Mouse (Mus musculus): Measurements from ENCODE around the gene Flnc. TPM values are rescaled to one million over a fixed set of nuclear protein-coding genes. Genes with fewer than 3 reads are reported as not detected.

Flnc gene
- polyA plus RNA-seq, 1 experiment from 2014 or later: 2.5 TPM

GRCm38 (mm10) chr6:29506834-29507233 is 73.8 kb downstream of the Flnc start:
- Histone ChIP-seq H3K4me2 (replicated peaks; ENCODE audit: low read depth, low read length) (peak overlapping the region; percentile 62), H3K4me3 (ENCODE audit: low read depth, low read length) (peak overlapping the region; percentile 42; the same call in 1 of the 2 replicates), H3K36me3 (ENCODE audit: control insufficient read depth, insufficient read depth, low read length) (no peaks in the 10 kb centered on the region), H3K27me3 (ENCODE audit: control insufficient read depth, insufficient read depth, low read length) (peaks cover 24% of the 10 kb centered on the region), H3K27ac (ENCODE audit: low read depth, low read length) (no peak overlapping the region), H3K9me3 (ENCODE audit: control insufficient read depth, low read length) (no peaks in the 10 kb centered on the region), H3K9ac (ENCODE audit: low read depth, low read length) (no peak overlapping the region; the same call in 1 of the 2 replicates), H3K4me1 (replicated peaks; ENCODE audit: control insufficient read depth, insufficient read depth, low read length) (no peaks in the 10 kb centered on the region; the same call in 1 of the 2 replicates)
- 16% methylated on average over 8 of the region's 8 CpGs for WGBS
- no peak for ATAC-seq (ENCODE audit: low FRiP score)
- no peak for DNase-seq (ENCODE audit: low spot score)

GRCm38 (mm10) chr6:29507447-29508309 is 74.6 kb downstream of the Flnc start, which contains the start of gene Kcp:
Kcp (minus strand) TSS chr6:29507952.
- no peaks in the 10 kb centered on the region for H3K36me3 ChIP-seq (ENCODE audit: control insufficient read depth, insufficient read depth, low read length)
- peak within 1 kb of the TSS; percentile 62 for H3K4me2 ChIP-seq (replicated peaks; ENCODE audit: low read depth, low read length)
- peak within 1 kb of the TSS; percentile 54 for H3K9ac ChIP-seq (ENCODE audit: low read depth, low read length)
- 1% methylated on average over 38 of the region's 47 CpGs for WGBS
- H3K9me3 ChIP-seq (ENCODE audit: control insufficient read depth, low read length): no peaks in the 10 kb centered on the region
- no peak within 1 kb of the TSS for H3K27ac ChIP-seq (ENCODE audit: low read depth, low read length)
- peak; percentile 56 for DNase-seq (ENCODE audit: low spot score)
- no peaks in the 10 kb centered on the region; the same call in 1 of the 2 replicates for H3K4me1 ChIP-seq (replicated peaks; ENCODE audit: control insufficient read depth, insufficient read depth, low read length)
- ATAC-seq (ENCODE audit: low FRiP score): peak; percentile 69
- peak within 1 kb of the TSS; percentile 42 for H3K4me3 ChIP-seq (ENCODE audit: low read depth, low read length)
- peaks cover 24% of the 10 kb centered on the region for H3K27me3 ChIP-seq (ENCODE audit: control insufficient read depth, insufficient read depth, low read length)

- H3K9ac ChIP-seq (ENCODE audit: low read depth, low read length): no peak overlapping the region
- no peak overlapping the region for H3K4me2 ChIP-seq (replicated peaks; ENCODE audit: low read depth, low read length)
- no peak overlapping the region for H3K4me3 ChIP-seq (ENCODE audit: low read depth, low read length)
- H3K27ac ChIP-seq (ENCODE audit: low read depth, low read length): no peak overlapping the region
- no peaks in the 10 kb centered on the region for H3K9me3 ChIP-seq (ENCODE audit: control insufficient read depth, low read length)
- ATAC-seq (ENCODE audit: low FRiP score) (no peak), DNase-seq (ENCODE audit: low spot score) (no peak)
- H3K4me1 ChIP-seq (replicated peaks; ENCODE audit: control insufficient read depth, insufficient read depth, low read length): no peaks in the 10 kb centered on the region; the same call in 1 of the 2 replicates
- H3K27me3 ChIP-seq (ENCODE audit: control insufficient read depth, insufficient read depth, low read length): peaks cover 24% of the 10 kb centered on the region
- 31% methylated on average over 2 of the region's 2 CpGs for WGBS
- H3K36me3 ChIP-seq (ENCODE audit: control insufficient read depth, insufficient read depth, low read length): no peaks in the 10 kb centered on the region
Measured at GRCm38 (mm10) chr6:29509086-29509485, 76.0 kb downstream of the Flnc start.

Other genes starting within 250 kb of the Flnc start
- gene Impdh1, start 216.9 kb upstream of the Flnc start, polyA plus RNA-seq (2014; fragmentation: Nextera tagmentation; extraction: Ambion mirVana): 34.5 and 39.4 TPM in 2 replicates
- 35.9 and 37.8 TPM in 2 replicates for gene Hilpda, start 160.8 kb upstream of the Flnc start, polyA plus RNA-seq (2014; fragmentation: Nextera tagmentation; extraction: Ambion mirVana)
- gene Fam71f2, start 153.7 kb upstream of the Flnc start, polyA plus RNA-seq (2014; fragmentation: Nextera tagmentation; extraction: Ambion mirVana): 1.0 TPM in 1 of 2 replicates, not detected in the other
- not detected in 2 replicates for gene Fam71f1, start 114.1 kb upstream of the Flnc start, polyA plus RNA-seq (2014; fragmentation: Nextera tagmentation; extraction: Ambion mirVana)
- gene Calu, start 85.2 kb upstream of the Flnc start, polyA plus RNA-seq (2014; fragmentation: Nextera tagmentation; extraction: Ambion mirVana): 260 and 285 TPM in 2 replicates
- 0.10 and 0.31 TPM in 2 replicates for gene Opn1sw, start 44.8 kb upstream of the Flnc start, polyA plus RNA-seq (2014; fragmentation: Nextera tagmentation; extraction: Ambion mirVana)
- 25.4 and 27.0 TPM in 2 replicates for gene Ccdc136, start 36.9 kb upstream of the Flnc start, polyA plus RNA-seq (2014; fragmentation: Nextera tagmentation; extraction: Ambion mirVana)
- gene Atp6v1f, start 34.5 kb downstream of the Flnc start, polyA plus RNA-seq (2014; fragmentation: Nextera tagmentation; extraction: Ambion mirVana): 209 and 215 TPM in 2 replicates
- gene Atp6v1fnb, start 38.2 kb downstream of the Flnc start, polyA plus RNA-seq (2014; fragmentation: Nextera tagmentation; extraction: Ambion mirVana): not detected in 2 replicates
- 11.3 and 12.9 TPM in 2 replicates for gene Kcp, start 74.7 kb downstream of the Flnc start, polyA plus RNA-seq (2014; fragmentation: Nextera tagmentation; extraction: Ambion mirVana)
- gene Irf5, start 93.4 kb downstream of the Flnc start, polyA plus RNA-seq (2014; fragmentation: Nextera tagmentation; extraction: Ambion mirVana): 2.5 and 2.7 TPM in 2 replicates
- gene Tnpo3, start 176.6 kb downstream of the Flnc start, polyA plus RNA-seq (2014; fragmentation: Nextera tagmentation; extraction: Ambion mirVana): 97.3 and 118 TPM in 2 replicates

All from hindbrain, embryonic 11.5 days (tissue).